Mouse (Mus musculus) left cerebral cortex, adult 6 months (tissue): ENCODE measurements around the gene Insm2. TPM values are rescaled to one million over a fixed set of nuclear protein-coding genes. Genes with fewer than 3 reads are reported as not detected.

Experiments used
- long read RNA-seq, 2 experiments: library from polyadenylated mRNA; unstranded; transcript quantifications; one replicate each; pipeline ENCODE4 v2.0.0; 2019 to 2020
- polyA plus RNA-seq: library from polyadenylated mRNA; unstranded; fragments of <200 nt; fragmentation: Nextera tagmentation; gene quantifications from 2 replicates; pipeline ENCODE4 v1.2.3, GENCODE M21; 2021

The Insm2 gene
- 0.18 and 0.51 TPM in 2 replicates for polyA plus RNA-seq
- long read RNA-seq, experiment 1, partial matches to known transcripts: 0 of 1 reads
- long read RNA-seq, experiment 1, other reads (novel, unspliced or antisense): 0 of 1 reads
- long read RNA-seq, experiment 2, partial matches to known transcripts: 0 of 4 reads
- long read RNA-seq, experiment 2, other reads (novel, unspliced or antisense): 0 of 4 reads

DNA sequence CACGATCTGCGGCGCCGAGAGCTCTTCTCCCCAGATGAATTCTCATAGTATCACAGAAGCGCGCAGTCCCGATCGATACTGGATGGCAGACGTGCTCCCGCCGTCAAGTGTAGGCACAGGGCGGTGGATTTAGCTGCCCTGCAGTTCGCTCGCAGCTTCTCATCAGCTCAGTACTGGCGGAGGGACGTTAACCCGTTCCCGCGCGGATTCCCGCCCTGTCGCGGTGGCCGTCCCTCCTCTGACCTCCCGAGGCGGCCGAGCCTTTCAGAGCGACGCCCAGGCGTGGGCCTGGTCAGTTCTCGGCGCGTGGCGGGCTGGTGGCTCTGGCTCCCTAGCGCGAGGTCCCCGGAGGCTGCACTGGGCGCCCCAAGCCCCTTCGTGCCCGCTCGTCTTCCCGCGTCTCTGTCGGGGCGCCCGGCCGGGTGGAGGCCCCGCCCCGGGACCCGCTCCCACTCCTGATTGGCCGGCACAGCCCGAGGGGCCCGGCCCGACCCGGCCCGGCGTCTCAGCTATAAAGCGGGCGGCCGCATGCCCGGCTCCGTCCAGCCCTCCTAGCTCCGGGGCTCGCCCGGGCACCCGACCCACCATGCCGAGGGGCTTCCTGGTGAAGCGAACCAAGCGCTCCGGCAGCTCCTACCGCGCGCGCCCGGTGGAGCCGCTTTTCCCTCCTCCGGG, at the start of gene Insm2:
Insm2 (plus strand) TSS at position 541 of the 675 bp plus-strand sequence.

GRCm38 (mm10) chr12:55565206-55565605, 34.0 kb upstream of the Insm2 start, which contains the start of gene Aldoart2:
Gene Aldoart2 (plus strand): TSS chr12:55565239.

Other genes with a start within 250 kb of the Insm2 start
- 253 and 308 TPM in 2 replicates for gene Psma6, start 215.2 kb upstream of the Insm2 start, polyA plus RNA-seq
- gene Nfkbia, start 106.8 kb upstream of the Insm2 start, polyA plus RNA-seq: 56.1 and 66.7 TPM in 2 replicates
- gene Aldoart2, start 34.2 kb upstream of the Insm2 start, polyA plus RNA-seq: not detected in 2 replicates
- gene Ralgapa1, start 221.7 kb downstream of the Insm2 start, polyA plus RNA-seq: 11.7 and 12.5 TPM in 2 replicates
- gene Brms1l, start 236.9 kb downstream of the Insm2 start, polyA plus RNA-seq: 29.6 and 30.6 TPM in 2 replicates